Mouse (Mus musculus): ENCODE measurements at regions not wholly inside any gene's neighbourhood (a gene's known extent, or its start where the extent isn't known, plus 50 kb on each side); places are given as distances from the start of the nearest gene placed in this dataset.
A peak's percentile ranks its signal among the peaks of the same experiment; 100 is the strongest.
"Not testable (repeated sequence)": the region's sequence is repeated elsewhere in the genome, so short reads cannot be mapped to it uniquely, and the experiment has no call there.

- DNase-seq, result not testable (repeated sequence)
Measured at GRCm38 (mm10) chr8:93443631-93444030, 64.1 kb upstream of the Ces1h start.

GRCm38 (mm10) chr8:93441936-93442335 is 62.4 kb upstream of the Ces1h start:
- DNase-seq, result no peak

- not testable (repeated sequence) for DNase-seq
Measured at GRCm38 (mm10) chr8:93436586-93436985, 57.1 kb upstream of the Ces1h start.

- peak; percentile 85 to 86 for DNase-seq
Measured at GRCm38 (mm10) chr8:93430637-93431036, 51.1 kb upstream of the Ces1h start.
